Mouse (Mus musculus) ES-CJ7 (cell line): ENCODE measurements around the gene Serpina3b.

ENCODE experiments used
- DNase-seq: peaks from one replicate; pipeline ENCODE4 v3.0.0; 2011; ENCODE audit warnings: low read depth, low spot score

The Serpina3b gene

DNA sequence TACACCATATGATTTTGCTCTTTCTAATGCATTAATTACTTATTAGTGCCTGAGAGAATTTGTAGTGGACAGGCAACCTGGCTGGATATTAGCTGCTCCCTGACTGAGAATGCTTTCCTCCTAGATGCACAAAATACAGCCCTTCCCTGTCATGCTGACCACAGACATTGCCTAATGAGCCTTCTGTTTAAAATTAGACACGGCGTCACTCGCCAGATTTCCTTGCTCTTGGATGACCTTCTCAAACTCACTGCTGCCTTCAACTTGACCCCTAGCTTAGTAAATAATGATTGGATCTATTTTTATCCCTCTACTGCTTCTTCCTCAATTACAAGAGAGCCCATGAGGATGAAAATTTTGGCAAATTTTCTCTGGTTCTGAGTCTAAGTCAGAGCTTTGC is 47.0 kb downstream of the Serpina3b start:
- DNase-seq, result no peak

DNA sequence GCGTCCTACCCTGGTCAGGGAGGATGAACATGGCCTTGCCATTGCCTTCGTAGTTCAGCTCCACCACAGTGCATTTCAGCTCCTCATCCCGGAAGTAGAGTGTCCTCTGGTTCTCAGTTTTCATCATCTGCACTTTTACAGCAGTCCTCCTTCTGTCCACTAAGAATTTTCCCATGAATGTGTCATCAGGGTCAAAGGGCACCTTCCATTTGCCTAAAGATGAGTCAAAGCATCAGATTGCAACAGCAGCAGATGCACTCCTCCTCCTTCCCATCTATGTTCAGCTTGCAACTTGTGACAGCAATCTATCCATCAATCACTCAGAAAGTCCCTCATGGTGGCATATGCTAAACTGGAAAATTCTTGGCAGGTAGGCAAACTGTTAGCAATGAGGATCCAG is 47.8 kb downstream of the Serpina3b start:
- DNase-seq, result no peak

DNA sequence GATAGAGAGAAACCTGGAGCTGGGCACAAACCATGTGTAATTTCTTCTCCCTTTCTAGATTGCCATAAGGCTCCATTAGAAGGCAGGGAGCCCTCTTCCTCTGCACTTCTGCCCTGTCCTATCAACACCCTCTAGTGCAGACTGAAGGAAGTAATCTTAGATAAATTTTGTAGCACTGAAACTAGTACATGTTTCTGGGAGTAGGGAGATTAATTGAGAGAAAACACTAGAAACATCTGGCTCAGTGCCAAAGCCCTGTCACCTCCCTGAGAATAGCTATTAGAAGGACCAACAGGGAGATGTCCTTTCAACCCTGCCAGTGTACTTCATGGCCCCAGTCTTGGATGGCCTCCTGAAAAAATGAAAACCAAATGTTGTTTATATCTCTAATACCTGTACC is 50.8 kb downstream of the Serpina3b start:
- no peak for DNase-seq

DNA sequence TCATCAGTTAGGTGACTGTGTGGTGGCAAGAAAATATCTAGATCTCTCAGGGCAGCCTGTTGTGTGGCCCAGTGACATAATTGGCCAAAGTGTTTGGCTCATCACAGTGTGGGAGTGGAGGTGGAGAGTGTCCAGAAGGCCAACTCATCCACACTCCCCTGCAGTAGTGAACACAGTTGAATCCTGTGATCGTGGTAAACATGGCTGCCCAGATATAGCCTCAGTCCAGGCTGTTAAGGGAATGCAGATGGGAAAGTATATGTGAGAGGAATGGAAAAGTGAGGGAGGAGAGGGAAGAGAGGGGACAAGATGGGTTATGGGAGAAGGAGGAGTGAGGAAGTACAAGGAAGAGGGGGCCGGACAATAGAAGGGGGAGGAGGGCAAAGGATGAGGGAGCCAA is 51.2 kb downstream of the Serpina3b start:
- DNase-seq, result no peak

DNA sequence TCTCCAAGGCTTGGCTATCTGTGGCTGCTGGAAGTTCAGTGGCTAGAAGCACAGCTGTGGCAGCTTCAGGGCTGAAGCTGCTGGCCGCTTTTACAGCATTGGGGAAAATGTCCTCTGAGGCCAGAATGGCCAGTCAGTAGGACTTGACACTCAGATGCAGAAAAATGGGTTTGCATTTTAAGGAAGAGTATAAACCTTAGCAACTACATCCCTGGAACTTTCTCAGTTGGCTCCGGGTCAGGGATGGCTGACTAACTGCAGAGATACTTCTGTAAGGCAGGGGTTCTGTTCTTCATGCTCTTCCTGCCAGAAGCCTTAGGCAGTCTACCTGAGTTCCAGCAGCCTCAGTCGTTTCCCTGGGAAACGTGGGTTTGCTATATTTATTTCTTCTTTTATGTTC is 57.2 kb downstream of the Serpina3b start:
- no peak for DNase-seq

DNA sequence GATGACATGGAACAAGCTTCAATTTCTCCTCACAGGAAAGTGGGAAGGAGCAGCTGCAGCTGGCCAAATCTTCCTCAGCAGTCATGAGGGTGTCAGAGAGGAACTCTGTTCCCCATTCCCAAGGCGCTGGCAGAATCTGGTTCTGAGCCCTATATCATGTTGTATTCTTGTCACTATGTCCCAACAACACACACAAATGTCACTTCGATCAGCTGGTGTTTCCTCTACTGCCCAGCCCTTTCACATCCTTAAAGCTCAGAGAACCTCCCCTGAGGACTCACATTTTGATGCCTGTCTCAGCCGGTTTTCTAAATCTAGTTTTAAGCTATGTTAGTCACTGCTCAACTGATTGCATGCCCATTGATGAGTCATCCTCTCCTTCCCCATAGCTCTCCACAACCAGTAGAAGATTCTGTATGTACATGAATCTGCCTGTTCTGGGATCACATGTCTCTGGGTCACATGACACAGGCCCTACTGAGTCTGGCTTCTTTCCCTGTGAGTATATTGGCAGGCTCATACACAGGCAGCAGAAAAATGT is 58.3 kb downstream of the Serpina3b start:
- DNase-seq, result no peak
